Mouse (Mus musculus) fat pad, adult 2 months (tissue): ENCODE results near the gene Lhx8.

Source experiments
- DNase-seq: peaks from one replicate; pipeline ENCODE4 v3.0.0-alpha.2; 2011; ENCODE audit warnings: low read depth, low spot score; ENCODE audit errors: extremely low read depth

Gene Lhx8

DNA sequence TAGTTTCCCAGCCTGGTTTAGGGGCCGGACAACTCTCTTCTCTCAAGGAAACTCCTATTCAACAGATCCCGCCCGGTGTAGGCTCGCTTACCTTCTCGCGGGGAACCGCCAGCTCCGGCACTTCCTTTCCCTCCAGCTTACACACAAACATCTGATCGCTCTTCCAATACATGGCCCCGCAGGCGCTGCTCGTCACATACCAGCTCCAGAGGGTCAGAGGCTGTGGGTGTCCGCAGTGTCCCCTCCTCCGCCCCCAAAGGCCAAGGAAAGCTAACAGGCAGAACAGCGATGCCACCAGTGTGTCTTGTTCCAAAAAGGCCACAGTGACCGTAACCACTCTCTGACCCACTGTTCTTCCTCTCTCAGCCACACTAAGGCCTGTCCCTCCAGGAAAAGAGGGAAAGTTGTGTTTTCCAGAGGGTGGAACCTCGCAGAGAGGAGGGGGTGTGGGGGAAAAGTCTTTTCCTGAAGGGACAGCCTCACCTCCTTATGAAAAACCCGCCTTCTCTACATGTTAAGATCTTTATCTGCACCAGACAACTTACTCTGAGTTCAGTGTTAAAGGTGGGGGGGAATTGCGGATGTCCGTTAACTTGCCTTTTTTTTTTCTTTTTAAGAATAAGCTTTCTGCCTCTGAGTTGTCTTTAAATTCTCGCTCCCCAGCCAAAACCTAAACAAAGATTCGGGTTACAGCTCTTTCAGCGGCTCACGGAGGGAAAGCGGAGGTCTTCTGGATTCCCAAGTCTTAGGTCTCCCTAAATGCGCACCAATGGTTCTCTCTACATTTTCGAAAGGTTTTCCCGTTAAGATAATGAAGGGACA is at the start of gene Lhx8:
TSS of gene Lhx8 (minus strand) at position 479 of the 822 bp plus-strand sequence.
- DNase-seq, result no peak

DNA sequence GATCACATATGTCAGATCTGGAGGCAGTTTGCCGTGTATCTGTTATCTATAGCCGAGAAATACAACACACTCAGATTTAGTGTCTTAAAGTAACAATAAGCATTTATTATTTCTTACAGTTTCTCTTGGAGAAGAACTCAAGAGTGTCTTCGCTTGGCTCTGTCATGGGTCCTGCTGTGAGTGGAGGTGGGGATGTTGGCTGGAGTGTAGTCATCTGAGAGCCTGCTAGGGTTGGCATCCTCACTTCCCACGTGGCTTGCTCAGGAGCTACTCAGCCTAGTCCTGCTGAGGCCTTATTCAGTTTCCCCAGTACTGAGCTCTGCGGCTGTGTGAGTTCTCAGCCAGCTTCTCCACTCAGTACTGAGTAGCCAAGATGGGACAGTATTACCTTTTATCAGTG is 43.1 kb upstream of the Lhx8 start:
- DNase-seq, result no peak

DNA sequence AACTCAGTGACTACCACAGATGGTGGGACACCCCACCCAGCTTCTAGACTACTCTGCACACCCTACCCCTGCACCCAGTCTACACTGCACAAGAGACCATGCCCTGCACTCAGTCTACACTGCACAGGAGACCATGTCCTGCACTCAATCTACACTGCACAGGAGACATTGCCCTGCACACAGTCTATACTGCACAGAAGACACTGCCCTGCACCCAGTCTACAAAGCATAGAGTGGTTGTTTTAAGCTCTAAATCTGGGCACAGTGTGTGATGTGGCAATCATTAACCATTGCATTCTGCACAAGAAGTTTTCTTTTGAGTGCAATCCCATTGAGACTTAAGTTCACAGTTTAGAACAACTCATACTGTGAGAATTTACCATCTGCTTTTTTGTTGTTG is 42.2 kb upstream of the Lhx8 start:
- no peak for DNase-seq

GRCm38 (mm10) chr3:154367327-154367726 is 36.9 kb upstream of the Lhx8 start:
- DNase-seq, result no peak

DNA sequence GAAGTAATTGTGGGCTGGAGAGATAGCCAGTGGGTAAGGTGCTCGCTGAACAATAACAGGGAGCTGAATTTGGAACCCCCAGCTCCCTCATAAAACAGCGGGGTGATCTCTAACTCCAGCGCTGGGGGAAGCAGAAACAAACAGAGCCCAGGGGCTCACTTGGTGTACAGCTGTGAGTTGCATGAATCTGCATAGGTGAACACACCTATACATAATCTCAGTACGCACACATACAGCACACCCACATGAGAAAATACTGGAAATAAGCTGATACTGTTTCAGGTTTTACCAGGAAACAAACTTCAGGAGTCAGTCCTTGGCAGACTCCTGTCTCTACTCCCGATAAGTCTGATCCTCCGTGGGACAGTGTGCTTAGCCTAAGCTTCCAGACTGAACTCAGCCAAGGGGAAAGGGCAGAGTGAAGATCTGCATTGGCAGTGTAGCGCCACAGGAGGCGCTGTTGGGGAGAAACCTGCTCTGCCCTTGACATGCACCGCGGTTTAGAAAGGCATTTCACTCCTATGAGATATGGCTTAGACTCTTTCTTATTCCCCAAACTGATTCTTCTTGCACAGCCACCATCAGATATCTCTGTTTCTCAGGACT is 34.2 kb upstream of the Lhx8 start:
- peak; percentile 36 for DNase-seq

DNA sequence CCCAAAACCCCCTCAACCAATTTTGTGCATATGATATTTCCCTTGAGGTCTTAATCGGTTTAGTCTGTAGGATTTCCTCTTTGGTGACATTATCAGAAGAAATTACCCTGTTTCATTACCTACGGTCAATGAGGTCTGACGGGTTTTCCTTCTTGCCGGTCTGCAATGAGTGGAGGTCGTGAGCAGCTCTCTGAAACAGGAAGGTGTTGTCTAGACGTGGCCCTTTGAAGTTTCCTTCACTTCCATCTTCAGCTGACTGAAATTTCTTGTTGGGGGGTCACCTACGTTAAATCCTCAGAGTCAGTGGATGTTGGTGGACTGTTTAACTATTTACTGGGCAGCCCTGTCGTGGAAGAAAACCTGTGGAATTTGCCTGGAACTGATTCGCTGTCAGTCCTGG is 33.0 kb upstream of the Lhx8 start:
- no peak for DNase-seq

GRCm38 (mm10) chr3:154359231-154359630 is 28.8 kb upstream of the Lhx8 start:
- no peak for DNase-seq

- no peak for DNase-seq
Observed at GRCm38 (mm10) chr3:154340294-154340914, 9.9 kb upstream of the Lhx8 start.

- no peak for DNase-seq
Observed at GRCm38 (mm10) chr3:154339649-154340260, 9.3 kb upstream of the Lhx8 start.

DNA sequence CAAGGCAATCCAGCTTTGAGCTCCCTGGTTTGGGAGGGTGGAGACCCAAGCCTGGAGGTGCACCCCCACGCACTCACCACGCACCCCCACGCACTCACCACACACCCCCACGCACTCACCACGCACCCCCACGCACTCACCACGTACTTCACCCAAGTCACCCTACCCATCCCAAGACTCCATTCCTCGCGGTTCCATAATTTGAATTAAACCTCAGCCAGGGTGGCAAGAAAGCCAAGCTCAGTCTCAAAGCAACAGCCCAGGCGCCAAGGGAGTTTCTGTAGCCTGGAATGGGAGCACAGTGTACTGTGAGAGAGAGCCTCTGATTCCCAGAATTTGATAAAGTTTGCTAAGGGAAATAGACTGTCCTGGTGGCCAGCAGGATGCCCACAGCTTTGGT is 4.3 kb upstream of the Lhx8 start:
- no peak for DNase-seq

GRCm38 (mm10) chr3:154333401-154333999 is 3.0 kb upstream of the Lhx8 start:
- DNase-seq, result no peak

- no peak for DNase-seq
Observed at GRCm38 (mm10) chr3:154332941-154333340, 2.5 kb upstream of the Lhx8 start.

- no peak for DNase-seq
Observed at GRCm38 (mm10) chr3:154332213-154332530, 1.7 kb upstream of the Lhx8 start.

DNA sequence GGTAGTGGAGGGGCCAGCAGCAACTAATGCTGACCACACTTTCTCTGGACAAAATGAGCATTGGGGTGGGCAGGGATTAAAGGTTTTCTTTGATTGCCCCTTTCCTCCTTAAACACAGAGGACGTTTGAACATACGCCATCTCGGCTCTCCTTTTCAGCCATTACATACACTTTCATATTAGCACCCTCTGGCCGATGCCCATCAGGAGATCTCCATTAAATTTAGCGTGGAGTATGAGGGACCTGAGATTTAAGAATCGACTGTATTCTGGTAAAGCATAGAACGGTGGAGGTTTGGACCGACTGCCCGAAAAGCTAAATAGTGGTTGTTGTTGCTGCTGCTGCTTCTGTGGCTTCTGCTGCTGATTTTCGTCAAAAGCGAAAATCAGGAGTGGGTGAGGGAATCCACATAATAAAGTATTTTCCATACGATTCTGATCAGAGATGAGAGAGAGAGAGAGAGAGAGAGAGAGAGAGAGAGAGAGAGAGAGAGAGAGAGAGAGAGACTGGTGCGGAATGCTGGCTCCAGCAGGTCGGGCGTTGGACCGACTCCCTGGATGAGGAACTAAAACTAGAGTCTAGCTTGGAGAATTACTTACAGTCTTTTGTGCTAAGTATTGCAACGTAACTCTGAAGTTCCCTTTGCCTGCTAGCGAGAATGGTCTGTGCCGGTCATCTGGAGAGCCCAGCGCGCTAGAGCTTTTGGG is 1.2 kb upstream of the Lhx8 start:
- no peak for DNase-seq

DNA sequence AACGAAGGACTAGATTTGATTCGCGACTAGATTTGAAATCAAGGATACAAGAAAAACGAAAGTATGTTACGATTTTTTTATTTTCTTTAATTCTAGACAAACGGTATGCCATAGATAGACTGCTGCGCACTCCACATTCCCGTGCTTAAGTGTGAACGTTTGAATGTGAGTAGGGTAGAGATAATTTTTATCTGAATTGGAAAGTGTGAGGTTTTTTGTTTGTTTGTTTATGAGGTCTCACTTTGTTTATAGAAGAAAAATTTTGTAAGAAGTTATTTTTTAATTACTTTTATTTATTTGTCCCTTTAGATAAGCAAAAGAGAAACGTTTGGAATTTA is 513 bp upstream of the Lhx8 start:
- no peak for DNase-seq

DNA sequence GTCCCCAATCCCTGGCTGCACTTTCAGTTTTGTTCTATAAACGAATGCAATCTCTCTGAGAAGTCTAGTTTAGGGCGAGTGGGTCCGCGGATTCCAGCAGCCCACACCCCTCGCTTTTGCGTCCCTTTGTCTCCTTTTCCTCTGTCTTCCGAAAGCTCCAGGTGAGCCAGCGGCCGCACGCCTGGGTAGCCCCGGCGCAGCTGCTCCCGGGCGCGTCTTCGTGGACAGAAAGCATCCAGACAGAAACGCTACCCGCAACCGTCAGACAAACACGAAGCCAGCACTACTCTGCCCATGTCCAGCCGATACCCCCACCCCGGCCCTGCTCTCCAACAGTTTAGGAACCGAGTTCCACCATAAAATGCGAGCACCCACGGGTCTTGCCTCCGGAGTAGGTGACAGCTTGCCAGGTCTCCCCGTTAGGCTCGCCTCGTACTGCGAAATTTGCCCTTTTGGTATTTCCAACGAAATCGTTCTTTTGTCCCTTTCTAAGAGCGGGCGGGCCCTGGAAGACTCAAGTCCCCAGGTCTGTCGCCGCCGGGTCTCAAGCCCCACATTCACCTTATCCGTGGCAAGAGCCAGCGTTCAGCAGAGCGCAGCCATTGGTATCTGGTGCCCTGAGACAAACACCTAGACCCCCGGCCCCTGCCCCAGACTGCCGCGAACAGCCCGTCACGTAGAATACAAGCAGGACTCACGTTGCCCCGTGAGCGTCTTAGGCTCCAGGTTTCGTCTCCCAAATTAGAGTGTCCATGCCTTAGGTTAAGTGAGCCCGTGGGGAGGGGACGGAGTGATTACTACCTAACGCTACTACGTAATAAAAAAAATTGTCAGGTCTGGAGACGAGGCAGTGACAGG is 907 bp downstream of the Lhx8 start:
- no peak for DNase-seq

GRCm38 (mm10) chr3:154328721-154329322 is 1.6 kb downstream of the Lhx8 start:
- DNase-seq, result no peak

DNA sequence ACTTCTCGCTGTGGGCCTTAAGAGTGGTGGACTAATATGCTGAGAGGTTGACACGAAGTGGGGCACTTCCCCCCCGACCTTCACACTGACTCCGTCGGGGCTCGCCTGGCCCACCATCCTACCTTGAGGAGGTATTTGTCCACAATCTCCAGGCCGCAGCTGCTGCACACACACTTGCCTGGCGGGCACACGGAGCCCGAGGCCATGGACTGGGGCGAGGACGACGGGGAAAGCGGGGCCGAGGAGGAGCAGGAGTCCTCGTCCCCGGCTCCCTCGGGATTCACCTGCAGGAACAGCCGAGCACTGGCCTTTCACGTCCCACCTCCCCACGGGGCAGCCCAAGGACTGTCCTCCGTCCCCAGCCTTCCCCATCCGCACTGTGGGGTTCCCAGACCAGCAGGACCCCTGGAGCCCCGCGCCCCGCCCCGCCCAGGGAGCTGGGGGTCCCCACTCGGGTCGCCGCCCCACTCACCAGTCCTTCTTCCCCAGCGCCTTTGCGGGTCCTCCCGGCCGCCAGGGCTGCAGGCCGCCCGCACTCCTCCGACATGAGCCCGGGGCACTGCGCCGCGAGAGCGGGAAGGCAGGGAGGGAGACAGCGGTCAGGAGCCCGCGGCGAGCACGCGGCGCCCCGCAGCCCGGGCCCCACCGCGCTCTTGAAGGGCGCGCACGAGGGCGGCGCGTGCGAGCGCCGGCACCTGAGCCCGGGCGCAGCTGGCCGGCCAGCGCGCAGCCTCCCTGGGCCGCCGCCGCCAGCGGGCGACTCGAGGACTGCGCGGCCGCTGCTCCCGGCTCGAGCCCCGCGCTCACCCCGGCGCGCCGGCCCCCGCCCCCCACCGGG is 2.4 kb downstream of the Lhx8 start:
- no peak for DNase-seq
